Mouse (Mus musculus): ENCODE results near the gene Phospho1. TPM values are rescaled to one million over a fixed set of nuclear protein-coding genes. Genes with fewer than 3 reads are reported as not detected.

Phospho1 gene
- polyA plus RNA-seq, 1 experiment from 2014 or later, result 2.6 TPM

GRCm38 (mm10) chr11:95858528-95859467 is 34.5 kb downstream of the Phospho1 start:
- WGBS, result under 1% methylated on average over 58 of the region's 58 CpGs
- Histone ChIP-seq H3K4me3 (ENCODE audit: low read depth, low read length) (peak overlapping the region; percentile 64), H3K9me3 (ENCODE audit: control insufficient read depth) (no peaks in the 10 kb centered on the region), H3K4me1 (replicated peaks; ENCODE audit: control insufficient read depth, insufficient read depth, low read length) (no peaks in the 10 kb centered on the region), H3K4me2 (replicated peaks; ENCODE audit: low read depth) (peak overlapping the region; percentile 75), H3K36me3 (ENCODE audit: control insufficient read depth, insufficient read depth) (no peaks in the 10 kb centered on the region), H3K27ac (ENCODE audit: low read depth, low read length) (peak overlapping the region; percentile 90), H3K9ac (ENCODE audit: low read depth, low read length) (peak overlapping the region; percentile 56), H3K27me3 (replicated peaks; ENCODE audit: control insufficient read depth, insufficient read depth, low read length) (no peaks in the 10 kb centered on the region)
- peak; percentile 97 for ATAC-seq
- no peak for TF ChIP-seq CTCF (IDR thresholded peaks at IDR 0.05; ENCODE audit: low read depth)

GRCm38 (mm10) chr11:95859468-95859855 is 35.2 kb downstream of the Phospho1 start:
- no peak for TF ChIP-seq CTCF (IDR thresholded peaks at IDR 0.05; ENCODE audit: low read depth)
- peak overlapping the region; percentile 75 for H3K4me2 ChIP-seq (replicated peaks; ENCODE audit: low read depth)

GRCm38 (mm10) chr11:95860071-95860490 is 35.8 kb downstream of the Phospho1 start:
- WGBS, result 17% methylated on average over 3 of the region's 3 CpGs
- ATAC-seq, result no peak
- Histone ChIP-seq H3K27me3 (replicated peaks; ENCODE audit: control insufficient read depth, insufficient read depth, low read length) (no peaks in the 10 kb centered on the region), H3K4me1 (replicated peaks; ENCODE audit: control insufficient read depth, insufficient read depth, low read length) (no peaks in the 10 kb centered on the region), H3K9ac (ENCODE audit: low read depth, low read length) (peak overlapping the region; percentile 56), H3K36me3 (ENCODE audit: control insufficient read depth, insufficient read depth) (no peaks in the 10 kb centered on the region), H3K9me3 (ENCODE audit: control insufficient read depth) (no peaks in the 10 kb centered on the region), H3K27ac (ENCODE audit: low read depth, low read length) (0 out of 2 replicates have a peak overlapping the region, but pooled peaks have one; percentile 0), H3K4me2 (replicated peaks; ENCODE audit: low read depth) (peak overlapping the region; percentile 75), H3K4me3 (ENCODE audit: low read depth, low read length) (peak overlapping the region; percentile 64)
- TF ChIP-seq CTCF (IDR thresholded peaks at IDR 0.05; ENCODE audit: low read depth), result no peak

More at GRCm38 (mm10) chr11:95859468-95859855, 35.2 kb downstream of the Phospho1 start:
- Histone ChIP-seq H3K27me3 (replicated peaks; ENCODE audit: control insufficient read depth, insufficient read depth, low read length) (no peaks in the 10 kb centered on the region), H3K4me1 (replicated peaks; ENCODE audit: control insufficient read depth, insufficient read depth, low read length) (no peaks in the 10 kb centered on the region), H3K9me3 (ENCODE audit: control insufficient read depth) (no peaks in the 10 kb centered on the region), H3K9ac (ENCODE audit: low read depth, low read length) (peak overlapping the region; percentile 56), H3K36me3 (ENCODE audit: control insufficient read depth, insufficient read depth) (no peaks in the 10 kb centered on the region), H3K27ac (ENCODE audit: low read depth, low read length) (peak overlapping the region; percentile 90), H3K4me3 (ENCODE audit: low read depth, low read length) (peak overlapping the region; percentile 64)
- WGBS, result under 1% methylated on average over 35 of the region's 35 CpGs
- peak; percentile 37 for ATAC-seq

GRCm38 (mm10) chr11:95861397-95861796 is 37.1 kb downstream of the Phospho1 start:
- no peak overlapping the region for H3K27ac ChIP-seq (ENCODE audit: low read depth, low read length)
- H3K27me3 ChIP-seq (replicated peaks; ENCODE audit: control insufficient read depth, insufficient read depth, low read length), result no peaks in the 10 kb centered on the region
- no peak overlapping the region for H3K4me2 ChIP-seq (replicated peaks; ENCODE audit: low read depth)
- ATAC-seq, result no peak
- no peak overlapping the region for H3K4me3 ChIP-seq (ENCODE audit: low read depth, low read length)
- no peaks in the 10 kb centered on the region for H3K4me1 ChIP-seq (replicated peaks; ENCODE audit: control insufficient read depth, insufficient read depth, low read length)
- no peak overlapping the region for H3K9ac ChIP-seq (ENCODE audit: low read depth, low read length)
- 98% methylated on average over 8 of the region's 8 CpGs for WGBS
- TF ChIP-seq CTCF (IDR thresholded peaks at IDR 0.05; ENCODE audit: low read depth), result no peak
- H3K36me3 ChIP-seq (ENCODE audit: control insufficient read depth, insufficient read depth), result no peaks in the 10 kb centered on the region
- H3K9me3 ChIP-seq (ENCODE audit: control insufficient read depth), result no peaks in the 10 kb centered on the region

- Histone ChIP-seq H3K4me1 (replicated peaks; ENCODE audit: control insufficient read depth, insufficient read depth, low read length) (no peaks in the 10 kb centered on the region), H3K36me3 (ENCODE audit: control insufficient read depth, insufficient read depth) (no peaks in the 10 kb centered on the region; the same call in 1 of the 2 replicates), H3K4me2 (replicated peaks; ENCODE audit: low read depth) (no peak overlapping the region), H3K27ac (ENCODE audit: low read depth, low read length) (no peak overlapping the region), H3K9me3 (ENCODE audit: control insufficient read depth) (no peaks in the 10 kb centered on the region), H3K9ac (ENCODE audit: low read depth, low read length) (no peak overlapping the region), H3K4me3 (ENCODE audit: low read depth, low read length) (no peak overlapping the region), H3K27me3 (replicated peaks; ENCODE audit: control insufficient read depth, insufficient read depth, low read length) (no peaks in the 10 kb centered on the region)
- ATAC-seq, result no peak
- 73% methylated on average over 4 of the region's 4 CpGs for WGBS
- no peak for TF ChIP-seq CTCF (IDR thresholded peaks at IDR 0.05; ENCODE audit: low read depth)
These were observed 45.1 kb downstream of the Phospho1 start for GRCm38 (mm10) chr11:95869442-95869841.

- H3K9me3 ChIP-seq (ENCODE audit: control insufficient read depth), result no peaks in the 10 kb centered on the region
- H3K36me3 ChIP-seq (ENCODE audit: control insufficient read depth, insufficient read depth), result no peaks in the 10 kb centered on the region; the same call in 1 of the 2 replicates
- no peak for ATAC-seq
- H3K4me3 ChIP-seq (ENCODE audit: low read depth, low read length), result no peak overlapping the region
- H3K4me2 ChIP-seq (replicated peaks; ENCODE audit: low read depth), result no peak overlapping the region
- no peaks in the 10 kb centered on the region for H3K4me1 ChIP-seq (replicated peaks; ENCODE audit: control insufficient read depth, insufficient read depth, low read length)
- no peaks in the 10 kb centered on the region for H3K27me3 ChIP-seq (replicated peaks; ENCODE audit: control insufficient read depth, insufficient read depth, low read length)
- no peak overlapping the region for H3K9ac ChIP-seq (ENCODE audit: low read depth, low read length)
- no peak for TF ChIP-seq CTCF (IDR thresholded peaks at IDR 0.05; ENCODE audit: low read depth)
- no peak overlapping the region for H3K27ac ChIP-seq (ENCODE audit: low read depth, low read length)
- 67% methylated on average over 6 of the region's 6 CpGs for WGBS
These were observed 45.7 kb downstream of the Phospho1 start for GRCm38 (mm10) chr11:95869918-95870470.

Data from intestine, postnatal 0 days (tissue).